ENCODE assay signal across 19 mouse cellular contexts in genomic region chr11:18451271-18451670, GRCm38 (mm10).
"Had no signal": no experiment of that assay in that cellular context is flagged by ENCODE, and none has a peak within 500 bp of the region (broad histone marks: within the 10 kb centered on the region; RNA-seq: fewer than 3 reads in every experiment).

No protein-coding gene starts in this region.

- H3K27me3 ChIP-seq: limb, embryonic 13.5 days; liver, embryonic 12.5 days; liver, embryonic 15.5 days; midbrain, embryonic 13.5 days; neural tube, embryonic 13.5 days had no signal

- H3K4me3 ChIP-seq: limb, embryonic 10.5 days; limb, embryonic 13.5 days; liver, embryonic 12.5 days; liver, embryonic 15.5 days; midbrain, embryonic 10.5 days; midbrain, embryonic 13.5 days; myocyte; neural tube, embryonic 13.5 days had no signal

- H3K9me3 ChIP-seq: limb, embryonic 10.5 days; limb, embryonic 13.5 days; liver, embryonic 12.5 days; liver, embryonic 15.5 days; midbrain, embryonic 10.5 days; midbrain, embryonic 13.5 days; neural tube, embryonic 13.5 days had no signal

- DNase-seq: kidney, adult 9 months; kidney, postnatal 14 days; kidney, postnatal 4 days; liver; lung, adult 18-20 months; retina, postnatal 1 day; right cerebral cortex, postnatal 25 days; thymus, adult 2 months; thymus, postnatal 14 days; thymus, postnatal 4 days had no signal

- H3K4me1 ChIP-seq: limb, embryonic 13.5 days; liver, embryonic 12.5 days; liver, embryonic 15.5 days; midbrain, embryonic 10.5 days; midbrain, embryonic 13.5 days; neural tube, embryonic 13.5 days had no signal

- H3K27ac ChIP-seq: limb, embryonic 10.5 days; limb, embryonic 13.5 days; liver, embryonic 12.5 days; liver, embryonic 15.5 days; macrophage; midbrain, embryonic 10.5 days; midbrain, embryonic 13.5 days; neural tube, embryonic 13.5 days had no signal

- H3K36me3 ChIP-seq: limb, embryonic 10.5 days; limb, embryonic 13.5 days; liver, embryonic 12.5 days; liver, embryonic 15.5 days; midbrain, embryonic 10.5 days; midbrain, embryonic 13.5 days; neural tube, embryonic 13.5 days had no signal
